Mouse (Mus musculus) CH12.LX (cell line): ENCODE measurements around the gene Wnt10b.

Experiments used
- CHD1 ChIP-seq: IDR thresholded peaks from 2 replicates; pipeline ENCODE4 v1.6.1; 2012; ENCODE audit warnings: low read depth, low read length, improper control_type of control experiment, inconsistent platforms
- CTCF ChIP-seq, 2 experiments: IDR thresholded peaks in 1 of 2; conservative IDR thresholded peaks in 1 of 2; 2 replicates each; pipeline ENCODE4 v1.5.1; 2011 to 2012; ENCODE audit warnings: low read depth in 2 of 2, low read length in 2 of 2, improper control_type of control experiment in 1 of 2, inconsistent platforms in 1 of 2, mild to moderate bottlenecking in 1 of 2, moderate library complexity in 1 of 2
- EP300 ChIP-seq: IDR thresholded peaks from 2 replicates; pipeline ENCODE4 v1.6.1; 2011; ENCODE audit warnings: low read length, improper control_type of control experiment
- GABPA ChIP-seq: IDR thresholded peaks from 2 replicates; pipeline ENCODE4 v1.6.1; 2012; ENCODE audit warnings: low read depth, low read length, improper control_type of control experiment, inconsistent platforms; ENCODE audit not compliant: insufficient replicate concordance
- MAFK ChIP-seq: IDR thresholded peaks from 2 replicates; pipeline ENCODE4 v1.6.1; 2011; ENCODE audit warnings: low read length, improper control_type of control experiment; ENCODE audit not compliant: insufficient replicate concordance
- POLR2A ChIP-seq: IDR thresholded peaks from 2 replicates; pipeline ENCODE4 v1.6.1; 2011; ENCODE audit warnings: low read depth, mild to moderate bottlenecking, improper control_type of control experiment, low read length
- ZC3H11A ChIP-seq: IDR thresholded peaks from 2 replicates; pipeline ENCODE4 v1.6.1; 2012; ENCODE audit warnings: low read depth, mild to moderate bottlenecking, inconsistent platforms, low read length, improper control_type of control experiment

DNA sequence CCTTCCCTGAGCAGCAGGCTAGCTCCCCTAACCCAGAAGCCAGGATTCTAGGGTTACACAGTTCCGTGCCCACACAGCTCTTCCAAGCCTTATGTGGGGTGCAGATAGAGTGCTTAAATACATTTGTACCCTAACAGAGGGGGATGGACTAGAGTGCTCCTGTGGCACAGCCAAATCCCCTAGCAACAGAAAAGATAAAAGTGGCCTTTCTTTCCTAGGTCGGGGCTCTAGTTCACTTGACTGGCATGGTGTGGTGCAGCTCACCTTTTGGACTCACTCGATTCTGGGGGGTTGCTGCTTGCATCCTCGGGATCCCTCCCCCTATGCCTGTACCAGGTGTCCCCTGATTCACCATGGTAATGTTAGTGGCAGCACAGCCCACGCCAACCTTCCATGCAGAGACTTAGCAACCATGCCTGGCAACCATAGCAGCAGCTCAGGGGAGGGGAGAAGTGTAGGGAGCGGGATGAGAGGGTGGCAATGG, 30.7 kb upstream of the Wnt10b start:
- no peak for TF ChIP-seq POLR2A
- no peak for TF ChIP-seq GABPA
- TF ChIP-seq CTCF (conservative IDR thresholded peaks at IDR 0.05 in 1 of 2, IDR thresholded peaks at IDR 0.05 in 1 of 2; ENCODE audit: low read depth in 2 of 2, low read length in 2 of 2) = no peak
- no peak for TF ChIP-seq CHD1
- no peak for TF ChIP-seq ZC3H11A
- no peak for TF ChIP-seq MAFK
- TF ChIP-seq EP300 = no peak
